Mouse (Mus musculus): Measurements from ENCODE around the gene Ms4a3. TPM values are rescaled to one million over a fixed set of nuclear protein-coding genes. Genes with fewer than 3 reads are reported as not detected.

The Ms4a3 gene
- polyA plus RNA-seq, 1 experiment from 2014 or later = not detected

DNA sequence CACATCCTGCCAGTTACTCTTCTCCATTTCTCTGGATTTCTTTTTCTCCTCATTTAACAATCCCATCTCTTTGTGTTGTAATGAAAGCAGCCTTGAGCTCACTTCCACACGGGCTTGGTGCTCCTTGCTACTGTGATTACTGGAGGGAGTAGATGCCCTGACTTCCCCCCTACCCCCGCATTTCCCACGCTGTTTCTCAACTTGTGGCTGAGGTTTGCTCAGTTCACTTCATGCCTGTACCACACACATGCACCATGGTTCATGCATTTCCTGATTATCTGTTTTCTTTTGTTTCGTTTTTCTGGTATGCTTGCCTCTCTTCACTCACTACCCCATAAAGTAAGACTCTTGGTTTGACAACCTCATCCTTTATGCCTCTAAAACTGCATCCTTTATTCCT, 51.4 kb downstream of the Ms4a3 start:
- Histone ChIP-seq H3K27ac (replicated peaks) (no peak overlapping the region), H3K9ac (no peak overlapping the region), H3K9me3 (replicated peaks) (no peaks in the 10 kb centered on the region), H3K36me3 (no peaks in the 10 kb centered on the region), H3K27me3 (no peaks in the 10 kb centered on the region), H3K4me1 (no peaks in the 10 kb centered on the region), H3K4me2 (replicated peaks) (no peak overlapping the region), H3K4me3 (replicated peaks) (no peak overlapping the region)
- WGBS = 55% methylated on average over 4 of the region's 4 CpGs
- no peak for ATAC-seq (ENCODE audit: insufficient number of reproducible peaks, low FRiP score, low TSS enrichment, low read depth)

Other genes starting within 250 kb of the Ms4a3 start
- gene Ms4a4c, start 236.1 kb downstream of the Ms4a3 start, polyA plus RNA-seq (2015; fragmentation: Nextera tagmentation; extraction: Ambion mirVana) = 1.1 and 1.8 TPM in 2 replicates
- gene Ms4a4b, start 197.3 kb downstream of the Ms4a3 start, polyA plus RNA-seq (2015; fragmentation: Nextera tagmentation; extraction: Ambion mirVana) = not detected in 2 replicates
- 10.0 and 12.5 TPM in 2 replicates for gene Ms4a6c, start 171.5 kb downstream of the Ms4a3 start, polyA plus RNA-seq (2015; fragmentation: Nextera tagmentation; extraction: Ambion mirVana)
- gene Gm8369, start 154.9 kb downstream of the Ms4a3 start, polyA plus RNA-seq (2015; fragmentation: Nextera tagmentation; extraction: Ambion mirVana) = 0.12 TPM in 1 of 2 replicates, not detected in the other
- gene Ms4a6b, start 124.3 kb downstream of the Ms4a3 start, polyA plus RNA-seq (2015; fragmentation: Nextera tagmentation; extraction: Ambion mirVana) = 9.2 and 9.6 TPM in 2 replicates
- 0.97 and 1.1 TPM in 2 replicates for gene Ms4a4d, start 104.0 kb downstream of the Ms4a3 start, polyA plus RNA-seq (2015; fragmentation: Nextera tagmentation; extraction: Ambion mirVana)
- 8.5 and 10.1 TPM in 2 replicates for gene Ms4a6d, start 36.0 kb downstream of the Ms4a3 start, polyA plus RNA-seq (2015; fragmentation: Nextera tagmentation; extraction: Ambion mirVana)
- 1.5 and 1.6 TPM in 2 replicates for gene Ms4a2, start 17.1 kb downstream of the Ms4a3 start, polyA plus RNA-seq (2015; fragmentation: Nextera tagmentation; extraction: Ambion mirVana)
- gene Oosp2, start 19.7 kb upstream of the Ms4a3 start, polyA plus RNA-seq (2015; fragmentation: Nextera tagmentation; extraction: Ambion mirVana) = not detected in 2 replicates
- gene Oosp1, start 50.3 kb upstream of the Ms4a3 start, polyA plus RNA-seq (2015; fragmentation: Nextera tagmentation; extraction: Ambion mirVana) = not detected in 2 replicates
- gene Oosp3, start 56.2 kb upstream of the Ms4a3 start, polyA plus RNA-seq (2015; fragmentation: Nextera tagmentation; extraction: Ambion mirVana) = not detected in 2 replicates
- gene Gif, start 106.7 kb upstream of the Ms4a3 start, polyA plus RNA-seq (2015; fragmentation: Nextera tagmentation; extraction: Ambion mirVana) = not detected in 2 replicates
- 40.5 and 44.1 TPM in 2 replicates for gene Mrpl16, start 129.5 kb upstream of the Ms4a3 start, polyA plus RNA-seq (2015; fragmentation: Nextera tagmentation; extraction: Ambion mirVana)
- gene Stx3, start 178.6 kb upstream of the Ms4a3 start, polyA plus RNA-seq (2015; fragmentation: Nextera tagmentation; extraction: Ambion mirVana) = 10.4 and 10.7 TPM in 2 replicates
- not detected in 2 replicates for gene Olfr1417, start 198.4 kb upstream of the Ms4a3 start, polyA plus RNA-seq (2015; fragmentation: Nextera tagmentation; extraction: Ambion mirVana)
- not detected in 2 replicates for gene Olfr1418, start 220.2 kb upstream of the Ms4a3 start, polyA plus RNA-seq (2015; fragmentation: Nextera tagmentation; extraction: Ambion mirVana)
- gene Olfr1419, start 234.3 kb upstream of the Ms4a3 start, polyA plus RNA-seq (2015; fragmentation: Nextera tagmentation; extraction: Ambion mirVana) = not detected in 2 replicates
- gene Olfr1420, start 245.7 kb upstream of the Ms4a3 start, polyA plus RNA-seq (2015; fragmentation: Nextera tagmentation; extraction: Ambion mirVana) = 0.05 TPM in 1 of 2 replicates, not detected in the other

All from embryonic facial prominence, embryonic 15.5 days (tissue).